Mouse (Mus musculus) limb, embryonic 15.5 days (tissue): ENCODE measurements around the gene Gpr19. TPM values are rescaled to one million over a fixed set of nuclear protein-coding genes. Genes with fewer than 3 reads are reported as not detected.

Source experiments
- ATAC-seq: fragments of 200-750 bp; cut with Nextera tagmentation; 2 replicates; pipeline ENCODE4 v1.8.0; 2017; ENCODE audit warnings: low read depth, moderate TSS enrichment; ENCODE audit not compliant: insufficient number of reproducible peaks, low FRiP score, low TSS enrichment
- H3K27ac ChIP-seq: fragments of 300-500 bp; sonication (generic); 2 replicates; pipeline ENCODE4 v1.5.1; 2015; ENCODE audit warnings: moderate library complexity, mild to moderate bottlenecking, inconsistent platforms
- H3K27me3 ChIP-seq: fragments of 300-500 bp; sonication (generic); 2 replicates; pipeline ENCODE4 v1.6.1; 2015; ENCODE audit warnings: inconsistent platforms
- H3K36me3 ChIP-seq: fragments of 300-500 bp; sonication (generic); 2 replicates; pipeline ENCODE4 v1.6.1; 2015; ENCODE audit warnings: inconsistent platforms
- H3K4me1 ChIP-seq: fragments of 300-500 bp; sonication (generic); 2 replicates; pipeline ENCODE4 v1.6.1; 2015; ENCODE audit warnings: inconsistent platforms
- H3K4me2 ChIP-seq: fragments of 300-500 bp; sonication (generic); 2 replicates; pipeline ENCODE4 v1.6.1; 2015; ENCODE audit warnings: mild to moderate bottlenecking, inconsistent platforms
- H3K4me3 ChIP-seq: fragments of 300-500 bp; sonication (generic); 2 replicates; pipeline ENCODE4 v1.5.1; 2015; ENCODE audit warnings: mild to moderate bottlenecking, inconsistent platforms
- H3K9ac ChIP-seq: fragments of 300-500 bp; sonication (generic); 2 replicates; pipeline ENCODE4 v1.6.1; 2015; ENCODE audit warnings: inconsistent platforms
- H3K9me3 ChIP-seq: fragments of 300-500 bp; sonication (generic); 2 replicates; pipeline ENCODE4 v1.6.1; 2016; ENCODE audit warnings: inconsistent platforms
- WGBS: fragments of 180-500 bp; shearing (Covaris S2); methylation state at CpG from one replicate; pipeline ENCODE4 v1.1.7; 2015; 5-methylcytosine and 5-hydroxymethylcytosine counted together
- polyA plus RNA-seq: library from polyadenylated mRNA; unstranded; fragments of >200 nt; fragmentation: Nextera tagmentation; extraction: Ambion mirVana; gene quantifications from 2 replicates; pipeline ENCODE4 v1.2.1, GENCODE M21; 2015

Gpr19 gene
- 7.2 and 7.7 TPM in 2 replicates for polyA plus RNA-seq

GRCm38 (mm10) chr6:134898095-134898965 lies at the start of gene Gpr19:
Gpr19 (minus strand) TSS chr6:134898578.
- H3K27ac ChIP-seq = peak within 1 kb of the TSS; percentile 100
- peaks cover 6% of the 10 kb centered on the region; the same call in 1 of the 2 replicates for H3K4me1 ChIP-seq
- peak within 1 kb of the TSS; percentile 60 for H3K4me3 ChIP-seq
- peak within 1 kb of the TSS; percentile 75 for H3K4me2 ChIP-seq
- H3K36me3 ChIP-seq = no peaks in the 10 kb centered on the region
- no peaks in the 10 kb centered on the region for H3K9me3 ChIP-seq
- H3K9ac ChIP-seq = peak within 1 kb of the TSS; percentile 89
- peak; percentile 93 for ATAC-seq
- no peaks in the 10 kb centered on the region for H3K27me3 ChIP-seq
- under 1% methylated on average over 51 of the region's 51 CpGs for WGBS

- no peak overlapping the region for H3K27ac ChIP-seq
- H3K4me3 ChIP-seq = no peak overlapping the region
- H3K4me1 ChIP-seq = no peaks in the 10 kb centered on the region
- peaks cover 8% of the 10 kb centered on the region; the same call in 1 of the 2 replicates for H3K36me3 ChIP-seq
- WGBS = 43% methylated on average over 13 of the region's 13 CpGs
- no peaks in the 10 kb centered on the region for H3K27me3 ChIP-seq
- no peaks in the 10 kb centered on the region for H3K9me3 ChIP-seq
- ATAC-seq = no peak
- no peak overlapping the region for H3K4me2 ChIP-seq
- H3K9ac ChIP-seq = no peak overlapping the region
These were observed 49.1 kb upstream of the Gpr19 start for GRCm38 (mm10) chr6:134947311-134948087.

- WGBS = 85% methylated on average over 9 of the region's 9 CpGs
These were observed 48.5 kb upstream of the Gpr19 start for GRCm38 (mm10) chr6:134946858-134947257.

GRCm38 (mm10) chr6:134946054-134946453 lies 47.7 kb upstream of the Gpr19 start:
- 61% methylated on average over 6 of the region's 6 CpGs for WGBS
- no peak overlapping the region for H3K4me2 ChIP-seq
- H3K27me3 ChIP-seq = no peaks in the 10 kb centered on the region
- H3K4me3 ChIP-seq = no peak overlapping the region
- H3K9me3 ChIP-seq = no peaks in the 10 kb centered on the region
- peak overlapping the region; percentile 43 for H3K27ac ChIP-seq
- no peak overlapping the region for H3K9ac ChIP-seq
- H3K36me3 ChIP-seq = peaks cover 7% of the 10 kb centered on the region; the same call in 1 of the 2 replicates
- no peaks in the 10 kb centered on the region for H3K4me1 ChIP-seq
- no peak for ATAC-seq

More at GRCm38 (mm10) chr6:134946858-134947257, 48.5 kb upstream of the Gpr19 start:
- Histone ChIP-seq H3K9me3 (no peaks in the 10 kb centered on the region), H3K4me2 (no peak overlapping the region), H3K36me3 (peaks cover 10% of the 10 kb centered on the region; the same call in 1 of the 2 replicates), H3K4me1 (no peaks in the 10 kb centered on the region), H3K4me3 (no peak overlapping the region), H3K27me3 (no peaks in the 10 kb centered on the region), H3K27ac (no peak overlapping the region), H3K9ac (no peak overlapping the region)
- no peak for ATAC-seq

- Histone ChIP-seq H3K4me2 (no peak overlapping the region), H3K27ac (no peak overlapping the region), H3K4me1 (no peaks in the 10 kb centered on the region), H3K36me3 (peaks cover 9% of the 10 kb centered on the region; the same call in 1 of the 2 replicates), H3K4me3 (no peak overlapping the region), H3K9me3 (no peaks in the 10 kb centered on the region), H3K9ac (no peak overlapping the region), H3K27me3 (no peaks in the 10 kb centered on the region)
- 66% methylated on average over 13 of the region's 13 CpGs for WGBS
- no peak for ATAC-seq
These were observed 45.5 kb upstream of the Gpr19 start for GRCm38 (mm10) chr6:134943759-134944407.

- no peak for ATAC-seq
- Histone ChIP-seq H3K9ac (no peak overlapping the region), H3K4me2 (no peak overlapping the region), H3K4me3 (no peak overlapping the region), H3K27ac (no peak overlapping the region), H3K4me1 (no peaks in the 10 kb centered on the region), H3K36me3 (peaks cover 9% of the 10 kb centered on the region; the same call in 1 of the 2 replicates), H3K27me3 (no peaks in the 10 kb centered on the region), H3K9me3 (no peaks in the 10 kb centered on the region)
- WGBS = 71% methylated on average over 4 of the region's 4 CpGs
These were observed 41.4 kb upstream of the Gpr19 start for GRCm38 (mm10) chr6:134939781-134940180.

- H3K27me3 ChIP-seq = no peaks in the 10 kb centered on the region
- no peaks in the 10 kb centered on the region for H3K36me3 ChIP-seq
- H3K4me3 ChIP-seq = no peak overlapping the region
- ATAC-seq = no peak
- H3K4me2 ChIP-seq = no peak overlapping the region
- no peak overlapping the region for H3K27ac ChIP-seq
- 93% methylated on average over 5 of the region's 5 CpGs for WGBS
- no peak overlapping the region for H3K9ac ChIP-seq
- H3K4me1 ChIP-seq = peaks cover 18% of the 10 kb centered on the region
- H3K9me3 ChIP-seq = no peaks in the 10 kb centered on the region
These were observed 35.9 kb upstream of the Gpr19 start for GRCm38 (mm10) chr6:134934305-134934704.

- Histone ChIP-seq H3K4me1 (peaks cover 18% of the 10 kb centered on the region), H3K36me3 (no peaks in the 10 kb centered on the region), H3K27me3 (no peaks in the 10 kb centered on the region), H3K4me3 (no peak overlapping the region), H3K9ac (no peak overlapping the region), H3K4me2 (no peak overlapping the region), H3K27ac (no peak overlapping the region), H3K9me3 (no peaks in the 10 kb centered on the region)
- WGBS = 66% methylated on average over 2 of the region's 2 CpGs
- no peak for ATAC-seq
These were observed 34.8 kb upstream of the Gpr19 start for GRCm38 (mm10) chr6:134933207-134933558.

- WGBS = 63% methylated on average over 12 of the region's 12 CpGs
- Histone ChIP-seq H3K27me3 (no peaks in the 10 kb centered on the region), H3K36me3 (no peaks in the 10 kb centered on the region), H3K9me3 (no peaks in the 10 kb centered on the region), H3K9ac (no peak overlapping the region), H3K4me1 (peaks cover 18% of the 10 kb centered on the region), H3K4me3 (no peak overlapping the region), H3K27ac (no peak overlapping the region), H3K4me2 (no peak overlapping the region)
- ATAC-seq = no peak
These were observed 34.3 kb upstream of the Gpr19 start for GRCm38 (mm10) chr6:134932486-134933206.

- Histone ChIP-seq H3K4me1 (peaks cover 30% of the 10 kb centered on the region), H3K9ac (no peak overlapping the region), H3K27me3 (no peaks in the 10 kb centered on the region), H3K36me3 (no peaks in the 10 kb centered on the region), H3K4me3 (no peak overlapping the region), H3K9me3 (no peaks in the 10 kb centered on the region), H3K27ac (no peak overlapping the region), H3K4me2 (no peak overlapping the region)
- no peak for ATAC-seq
- WGBS = 66% methylated on average over 3 of the region's 3 CpGs
These were observed 32.8 kb upstream of the Gpr19 start for GRCm38 (mm10) chr6:134931146-134931545.

- H3K4me2 ChIP-seq = peak overlapping the region; percentile 79
- no peak for ATAC-seq
- peaks cover 30% of the 10 kb centered on the region for H3K4me1 ChIP-seq
- H3K36me3 ChIP-seq = no peaks in the 10 kb centered on the region
- H3K4me3 ChIP-seq = peak overlapping the region; percentile 58
- no peaks in the 10 kb centered on the region for H3K27me3 ChIP-seq
- no peak overlapping the region for H3K27ac ChIP-seq
- no peak overlapping the region for H3K9ac ChIP-seq
- no peaks in the 10 kb centered on the region for H3K9me3 ChIP-seq
- 66% methylated on average over 7 of the region's 7 CpGs for WGBS
These were observed 32.0 kb upstream of the Gpr19 start for GRCm38 (mm10) chr6:134930383-134930782.
